Mouse (Mus musculus): ENCODE measurements around the gene Flnb. TPM values are rescaled to one million over a fixed set of nuclear protein-coding genes. Genes with fewer than 3 reads are reported as not detected.
A peak's percentile ranks its signal among the peaks of the same experiment; 100 is the strongest.

The Flnb gene
- total and polyA plus RNA-seq, 2 experiments from 2014 or later = 4.2 to 32.7 TPM

GRCm38 (mm10) chr14:7888811-7889651 is 71.3 kb downstream of the Flnb start:
- peak overlapping the region; percentile 1; the same call in 1 of the 2 replicates for H3K4me2 ChIP-seq (ENCODE audit: low read depth, low read length)
- peak; percentile 88 for DNase-seq (ENCODE audit: low spot score)
- WGBS = 23% methylated on average over 11 of the region's 11 CpGs
- no peak overlapping the region for H3K9ac ChIP-seq (replicated peaks; ENCODE audit: low read length)
- ATAC-seq = peak; percentile 84
- no peaks in the 10 kb centered on the region for H3K27me3 ChIP-seq (ENCODE audit: insufficient read depth, low read length)
- no peaks in the 10 kb centered on the region; the same call in 1 of the 2 replicates for H3K4me1 ChIP-seq (ENCODE audit: insufficient read depth, low read length)
- H3K27ac ChIP-seq = peak overlapping the region; percentile 76
- no peaks in the 10 kb centered on the region for H3K9me3 ChIP-seq (ENCODE audit: low read length)
- no peak overlapping the region for H3K4me3 ChIP-seq (ENCODE audit: low read length)
- no peak for TF ChIP-seq CTCF (IDR thresholded peaks at IDR 0.05; ENCODE audit: low read depth)
- peaks cover 34% of the 10 kb centered on the region for H3K36me3 ChIP-seq (ENCODE audit: insufficient read depth, low read length)

- no peaks in the 10 kb centered on the region; the same call in 1 of the 2 replicates for H3K4me1 ChIP-seq (ENCODE audit: insufficient read depth, low read length)
- no peak overlapping the region for H3K4me3 ChIP-seq (ENCODE audit: low read length)
- no peak for DNase-seq (ENCODE audit: low spot score)
- peaks cover 39% of the 10 kb centered on the region for H3K36me3 ChIP-seq (ENCODE audit: insufficient read depth, low read length)
- H3K27ac ChIP-seq = peak overlapping the region; percentile 76
- H3K9ac ChIP-seq (replicated peaks; ENCODE audit: low read length) = no peak overlapping the region
- no peak for TF ChIP-seq CTCF (IDR thresholded peaks at IDR 0.05; ENCODE audit: low read depth)
- H3K27me3 ChIP-seq (ENCODE audit: insufficient read depth, low read length) = no peaks in the 10 kb centered on the region
- no peak for ATAC-seq
- no peaks in the 10 kb centered on the region for H3K9me3 ChIP-seq (ENCODE audit: low read length)
- 0 out of 2 replicates have a peak overlapping the region, but pooled peaks have one; percentile 1 for H3K4me2 ChIP-seq (ENCODE audit: low read depth, low read length)
- WGBS = 64% methylated on average over 9 of the region's 9 CpGs
Observed at GRCm38 (mm10) chr14:7889834-7890233, 72.1 kb downstream of the Flnb start.

GRCm38 (mm10) chr14:7891401-7891800 is 73.6 kb downstream of the Flnb start:
- DNase-seq (ENCODE audit: low spot score) = no peak
- Histone ChIP-seq H3K4me3 (ENCODE audit: low read length) (no peak overlapping the region), H3K9me3 (ENCODE audit: low read length) (no peaks in the 10 kb centered on the region), H3K9ac (replicated peaks; ENCODE audit: low read length) (no peak overlapping the region), H3K27ac (no peak overlapping the region), H3K27me3 (ENCODE audit: insufficient read depth, low read length) (no peaks in the 10 kb centered on the region), H3K4me1 (ENCODE audit: insufficient read depth, low read length) (no peaks in the 10 kb centered on the region; the same call in 1 of the 2 replicates), H3K36me3 (ENCODE audit: insufficient read depth, low read length) (peaks cover 35% of the 10 kb centered on the region), H3K4me2 (ENCODE audit: low read depth, low read length) (no peak overlapping the region)
- TF ChIP-seq CTCF (IDR thresholded peaks at IDR 0.05; ENCODE audit: low read depth) = no peak
- no peak for ATAC-seq

- ATAC-seq (no peak), DNase-seq (ENCODE audit: low spot score) (no peak)
- WGBS = 91% methylated on average over 9 of the region's 9 CpGs
- no peak overlapping the region for H3K27ac ChIP-seq
- no peak overlapping the region for H3K9ac ChIP-seq (replicated peaks; ENCODE audit: low read length)
- peaks cover 29% of the 10 kb centered on the region for H3K36me3 ChIP-seq (ENCODE audit: insufficient read depth, low read length)
- no peak for TF ChIP-seq CTCF (IDR thresholded peaks at IDR 0.05; ENCODE audit: low read depth)
- no peaks in the 10 kb centered on the region for H3K9me3 ChIP-seq (ENCODE audit: low read length)
- no peak overlapping the region for H3K4me3 ChIP-seq (ENCODE audit: low read length)
- peaks cover 8% of the 10 kb centered on the region; the same call in 1 of the 2 replicates for H3K4me1 ChIP-seq (ENCODE audit: insufficient read depth, low read length)
- H3K27me3 ChIP-seq (ENCODE audit: insufficient read depth, low read length) = no peaks in the 10 kb centered on the region
- H3K4me2 ChIP-seq (ENCODE audit: low read depth, low read length) = no peak overlapping the region
Observed at GRCm38 (mm10) chr14:7896126-7896525, 78.4 kb downstream of the Flnb start.

DNA sequence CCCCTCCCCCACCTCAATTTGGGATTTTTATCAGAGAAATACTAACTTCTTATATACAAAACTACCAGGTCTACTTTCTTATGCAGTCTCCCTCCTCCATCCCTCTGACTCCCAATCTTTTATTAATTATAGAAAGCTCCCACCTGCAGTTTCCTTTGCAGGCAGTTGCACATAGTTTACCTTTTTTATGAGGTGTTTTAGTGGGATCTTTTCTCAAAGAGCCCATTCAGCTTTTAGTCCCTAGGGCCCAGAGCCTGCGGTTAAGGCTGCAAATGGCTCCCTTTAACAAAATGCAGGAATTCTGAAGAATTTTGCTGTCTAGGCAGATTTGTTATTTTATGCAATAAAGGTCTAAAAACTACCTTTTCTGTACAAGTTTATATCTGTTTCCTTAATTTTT is 78.9 kb downstream of the Flnb start:
- DNase-seq (ENCODE audit: low spot score) (no peak), ATAC-seq (no peak)
- Histone ChIP-seq H3K9me3 (ENCODE audit: low read length) (no peaks in the 10 kb centered on the region), H3K4me1 (ENCODE audit: insufficient read depth, low read length) (peaks cover 8% of the 10 kb centered on the region; the same call in 1 of the 2 replicates), H3K27me3 (ENCODE audit: insufficient read depth, low read length) (no peaks in the 10 kb centered on the region), H3K27ac (no peak overlapping the region), H3K36me3 (ENCODE audit: insufficient read depth, low read length) (peaks cover 29% of the 10 kb centered on the region), H3K4me2 (ENCODE audit: low read depth, low read length) (no peak overlapping the region), H3K4me3 (ENCODE audit: low read length) (no peak overlapping the region), H3K9ac (replicated peaks; ENCODE audit: low read length) (no peak overlapping the region)
- WGBS = 86% methylated on average over 1 of the region's 1 CpGs
- no peak for TF ChIP-seq CTCF (IDR thresholded peaks at IDR 0.05; ENCODE audit: low read depth)

- H3K27me3 ChIP-seq (ENCODE audit: insufficient read depth, low read length) = no peaks in the 10 kb centered on the region
- no peak for TF ChIP-seq CTCF (IDR thresholded peaks at IDR 0.05; ENCODE audit: low read depth)
- H3K4me1 ChIP-seq (ENCODE audit: insufficient read depth, low read length) = peaks cover 8% of the 10 kb centered on the region; the same call in 1 of the 2 replicates
- H3K9ac ChIP-seq (replicated peaks; ENCODE audit: low read length) = no peak overlapping the region
- WGBS = 71% methylated on average over 3 of the region's 3 CpGs
- peaks cover 22% of the 10 kb centered on the region; the same call in 1 of the 2 replicates for H3K36me3 ChIP-seq (ENCODE audit: insufficient read depth, low read length)
- H3K4me2 ChIP-seq (ENCODE audit: low read depth, low read length) = no peak overlapping the region
- DNase-seq (ENCODE audit: low spot score) (no peak), ATAC-seq (no peak)
- H3K27ac ChIP-seq = peak overlapping the region; percentile 64; the same call in 1 of the 2 replicates
- H3K4me3 ChIP-seq (ENCODE audit: low read length) = no peak overlapping the region
- no peaks in the 10 kb centered on the region for H3K9me3 ChIP-seq (ENCODE audit: low read length)
Observed at GRCm38 (mm10) chr14:7899986-7900385, 82.2 kb downstream of the Flnb start.
